Mouse (Mus musculus): Measurements from ENCODE around the gene Smarcc1. TPM values are rescaled to one million over a fixed set of nuclear protein-coding genes. Genes with fewer than 3 reads are reported as not detected.

Gene Smarcc1
- polyA plus RNA-seq, 1 experiment from 2014 or later = 80.7 TPM

GRCm38 (mm10) chr9:110208967-110209366 is 91.5 kb downstream of the Smarcc1 start:
- Histone ChIP-seq H3K9ac (ENCODE audit: low read length) (no peak overlapping the region), H3K4me1 (ENCODE audit: control insufficient read depth in 2 of 2, insufficient read depth in 2 of 2, low read length in 2 of 2) (peaks cover 0 to 13% of the 10 kb centered on the region in 2 experiments; a peak in 2 of 4 replicates), H3K9me3 (ENCODE audit: control insufficient read depth, low read length) (no peaks in the 10 kb centered on the region), H3K27ac (replicated peaks in 1 of 2; ENCODE audit: control insufficient read depth in 1 of 2, insufficient read depth in 1 of 2, low read depth in 2 of 2, low read length in 2 of 2) (0 out of 4 replicates have a peak overlapping the region, but pooled peaks of 1 of the 2 experiments have one; percentile 1), H3K27me3 (ENCODE audit: control insufficient read depth, insufficient read depth, low read length) (no peaks in the 10 kb centered on the region), H3K36me3 (ENCODE audit: control insufficient read depth, insufficient read depth, low read length) (peaks cover 87% of the 10 kb centered on the region), H3K4me2 (ENCODE audit: low read length) (no peak overlapping the region), H3K4me3 (ENCODE audit: control insufficient read depth in 1 of 2, insufficient read depth in 1 of 2, low read depth in 1 of 2, low read length in 2 of 2) (no peak overlapping the region)
- 51% methylated on average over 3 of the region's 3 CpGs for WGBS
- no peak for ATAC-seq (ENCODE audit: insufficient number of reproducible peaks, insufficient read depth, low FRiP score, low read depth)

DNA sequence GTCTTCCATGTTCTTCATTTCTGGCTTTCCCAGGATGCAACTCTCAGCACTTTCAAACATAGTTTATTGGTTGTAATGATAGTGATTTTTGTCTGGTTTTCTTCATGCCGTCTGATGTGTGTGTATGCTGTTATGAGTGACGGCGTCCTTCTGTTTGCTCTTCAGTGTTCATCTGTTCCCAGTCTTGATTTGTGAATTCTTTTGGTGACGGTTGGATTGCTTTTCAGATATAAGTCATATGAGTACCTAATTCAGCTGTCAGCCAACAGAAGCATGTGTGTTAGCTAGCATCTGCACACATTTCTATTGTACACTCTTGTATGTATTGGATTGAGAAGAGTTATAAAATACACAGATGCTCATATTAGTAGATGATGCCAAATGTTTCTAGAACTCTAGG is 106.8 kb downstream of the Smarcc1 start:
- no peak overlapping the region for H3K4me2 ChIP-seq (ENCODE audit: low read length)
- H3K9me3 ChIP-seq (ENCODE audit: control insufficient read depth, low read length) = no peaks in the 10 kb centered on the region
- H3K27ac ChIP-seq (replicated peaks in 1 of 2; ENCODE audit: control insufficient read depth in 1 of 2, insufficient read depth in 1 of 2, low read depth in 2 of 2, low read length in 2 of 2) = no peak overlapping the region
- ATAC-seq (ENCODE audit: insufficient number of reproducible peaks, insufficient read depth, low FRiP score, low read depth) = no peak
- no peaks in the 10 kb centered on the region for H3K4me1 ChIP-seq (ENCODE audit: control insufficient read depth in 2 of 2, insufficient read depth in 2 of 2, low read length in 2 of 2)
- no peaks in the 10 kb centered on the region for H3K27me3 ChIP-seq (ENCODE audit: control insufficient read depth, insufficient read depth, low read length)
- no peak overlapping the region for H3K9ac ChIP-seq (ENCODE audit: low read length)
- peaks cover 84% of the 10 kb centered on the region for H3K36me3 ChIP-seq (ENCODE audit: control insufficient read depth, insufficient read depth, low read length)
- 88% methylated on average over 4 of the region's 4 CpGs for WGBS
- no peak overlapping the region for H3K4me3 ChIP-seq (ENCODE audit: control insufficient read depth in 1 of 2, insufficient read depth in 1 of 2, low read depth in 1 of 2, low read length in 2 of 2)

DNA sequence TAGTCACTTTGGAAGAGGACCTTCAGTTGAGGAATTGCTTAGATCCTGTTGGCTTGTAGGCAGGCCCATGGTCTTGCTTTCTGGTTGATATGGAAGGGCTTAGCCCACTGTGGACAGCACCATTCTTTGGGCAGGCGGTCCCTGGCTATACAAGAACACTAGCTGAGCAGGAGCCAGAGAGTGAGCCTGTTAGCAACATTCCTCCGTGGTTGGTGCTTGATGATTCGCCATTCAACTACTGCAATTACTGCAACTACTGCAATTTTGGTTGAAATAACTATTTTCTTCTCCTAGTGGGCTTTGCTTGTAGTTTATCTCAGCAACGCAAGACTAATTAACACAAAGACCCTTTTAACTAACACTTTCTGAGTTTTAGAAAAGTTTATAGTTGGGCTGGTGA is 108.7 kb downstream of the Smarcc1 start:
- Histone ChIP-seq H3K36me3 (ENCODE audit: control insufficient read depth, insufficient read depth, low read length) (peaks cover 81% of the 10 kb centered on the region), H3K9ac (ENCODE audit: low read length) (no peak overlapping the region), H3K9me3 (ENCODE audit: control insufficient read depth, low read length) (no peaks in the 10 kb centered on the region), H3K4me3 (ENCODE audit: control insufficient read depth in 1 of 2, insufficient read depth in 1 of 2, low read depth in 1 of 2, low read length in 2 of 2) (no peak overlapping the region), H3K4me1 (ENCODE audit: control insufficient read depth in 2 of 2, insufficient read depth in 2 of 2, low read length in 2 of 2) (no peaks in the 10 kb centered on the region), H3K4me2 (ENCODE audit: low read length) (no peak overlapping the region), H3K27ac (replicated peaks in 1 of 2; ENCODE audit: control insufficient read depth in 1 of 2, insufficient read depth in 1 of 2, low read depth in 2 of 2, low read length in 2 of 2) (no peak overlapping the region), H3K27me3 (ENCODE audit: control insufficient read depth, insufficient read depth, low read length) (no peaks in the 10 kb centered on the region)
- 90% methylated on average over 4 of the region's 4 CpGs for WGBS
- no peak for ATAC-seq (ENCODE audit: insufficient number of reproducible peaks, insufficient read depth, low FRiP score, low read depth)

DNA sequence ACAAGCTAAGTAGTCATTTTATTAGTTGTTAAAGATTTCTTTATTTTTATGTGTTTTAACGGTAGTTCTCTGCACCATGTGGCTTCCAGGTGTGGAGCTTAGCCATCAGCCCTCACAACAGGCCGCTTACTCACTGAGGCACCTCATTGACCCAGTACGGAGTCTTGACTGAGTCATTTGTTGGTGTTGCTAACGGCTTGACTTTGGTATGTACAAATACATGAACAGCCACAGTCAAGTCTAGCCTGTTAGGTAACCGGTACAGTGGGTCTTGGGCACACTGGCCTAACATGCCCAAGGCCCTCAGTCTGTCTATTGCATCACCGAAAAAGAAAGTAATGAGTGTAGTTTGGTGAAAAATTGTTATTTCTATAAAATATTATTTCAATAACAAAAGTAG is 111.2 kb downstream of the Smarcc1 start:
- 91% methylated on average over 6 of the region's 6 CpGs for WGBS
- H3K9ac ChIP-seq (ENCODE audit: low read length) = no peak overlapping the region
- H3K4me2 ChIP-seq (ENCODE audit: low read length) = no peak overlapping the region
- no peak overlapping the region for H3K4me3 ChIP-seq (ENCODE audit: control insufficient read depth in 1 of 2, insufficient read depth in 1 of 2, low read depth in 1 of 2, low read length in 2 of 2)
- H3K36me3 ChIP-seq (ENCODE audit: control insufficient read depth, insufficient read depth, low read length) = peaks cover 79% of the 10 kb centered on the region
- H3K9me3 ChIP-seq (ENCODE audit: control insufficient read depth, low read length) = no peaks in the 10 kb centered on the region
- H3K4me1 ChIP-seq (ENCODE audit: control insufficient read depth in 2 of 2, insufficient read depth in 2 of 2, low read length in 2 of 2) = no peaks in the 10 kb centered on the region
- no peak for ATAC-seq (ENCODE audit: insufficient number of reproducible peaks, insufficient read depth, low FRiP score, low read depth)
- H3K27me3 ChIP-seq (ENCODE audit: control insufficient read depth, insufficient read depth, low read length) = no peaks in the 10 kb centered on the region
- no peak overlapping the region for H3K27ac ChIP-seq (replicated peaks in 1 of 2; ENCODE audit: control insufficient read depth in 1 of 2, insufficient read depth in 1 of 2, low read depth in 2 of 2, low read length in 2 of 2)

DNA sequence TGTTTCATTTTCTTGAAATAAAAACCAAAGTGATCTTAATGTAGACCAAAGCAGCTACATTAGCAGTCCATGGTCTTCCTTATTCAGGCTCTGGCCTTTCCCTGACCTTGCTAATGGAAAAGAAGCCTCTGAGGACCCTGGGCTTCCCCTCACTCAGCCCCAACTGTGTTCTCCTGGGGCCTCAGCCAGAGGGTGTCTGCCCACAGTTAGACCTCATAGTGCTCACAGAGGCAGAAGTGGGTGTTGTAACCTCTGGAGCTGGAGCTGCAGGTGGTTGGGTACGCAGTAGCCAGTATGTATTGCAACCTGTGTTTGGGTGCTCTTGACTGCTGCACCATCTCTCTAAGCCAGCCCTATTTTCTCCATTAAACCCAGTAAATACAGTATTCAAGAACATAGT is 111.6 kb downstream of the Smarcc1 start:
- ATAC-seq (ENCODE audit: insufficient number of reproducible peaks, insufficient read depth, low FRiP score, low read depth) = no peak
- Histone ChIP-seq H3K4me1 (ENCODE audit: control insufficient read depth in 2 of 2, insufficient read depth in 2 of 2, low read length in 2 of 2) (no peaks in the 10 kb centered on the region), H3K4me3 (ENCODE audit: control insufficient read depth in 1 of 2, insufficient read depth in 1 of 2, low read depth in 1 of 2, low read length in 2 of 2) (no peak overlapping the region), H3K9me3 (ENCODE audit: control insufficient read depth, low read length) (no peaks in the 10 kb centered on the region), H3K36me3 (ENCODE audit: control insufficient read depth, insufficient read depth, low read length) (peaks cover 78% of the 10 kb centered on the region), H3K9ac (ENCODE audit: low read length) (no peak overlapping the region), H3K27me3 (ENCODE audit: control insufficient read depth, insufficient read depth, low read length) (no peaks in the 10 kb centered on the region), H3K4me2 (ENCODE audit: low read length) (no peak overlapping the region), H3K27ac (replicated peaks in 1 of 2; ENCODE audit: control insufficient read depth in 1 of 2, insufficient read depth in 1 of 2, low read depth in 2 of 2, low read length in 2 of 2) (no peak overlapping the region)
- WGBS = 89% methylated on average over 1 of the region's 1 CpGs

DNA sequence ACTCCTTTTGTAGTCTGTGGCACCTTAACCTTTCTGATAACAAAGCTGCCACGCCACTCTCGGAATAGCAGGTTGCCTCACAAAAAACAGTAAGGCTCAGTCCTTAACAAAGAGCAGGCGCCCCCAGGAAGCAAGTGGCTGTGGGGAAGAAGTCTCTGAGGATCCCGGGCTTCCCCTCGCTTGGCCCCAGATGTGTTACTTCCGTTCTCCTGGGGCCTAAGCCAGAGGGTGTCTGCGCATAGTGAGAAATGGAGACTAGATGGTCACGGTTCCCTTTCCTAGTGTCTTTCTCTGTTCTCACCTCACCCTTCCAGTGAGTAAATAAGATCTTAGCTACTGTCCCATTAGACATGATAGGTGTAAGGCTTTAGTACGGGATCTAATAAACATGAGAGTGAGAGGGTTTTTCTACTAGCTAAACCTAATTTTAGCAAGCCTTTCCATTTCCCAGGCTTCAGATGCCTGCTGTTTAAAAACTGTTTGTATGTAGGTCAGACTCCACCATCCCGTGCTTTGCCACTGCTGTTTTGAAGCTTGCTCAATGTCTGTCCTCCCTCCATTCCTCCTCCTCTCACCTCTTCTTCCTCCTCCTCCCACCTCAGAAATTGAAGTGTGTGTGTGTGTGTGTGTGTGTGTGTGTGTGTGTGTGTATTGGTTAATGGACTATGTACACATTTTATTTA is 112.2 kb downstream of the Smarcc1 start:
- no peak for ATAC-seq (ENCODE audit: insufficient number of reproducible peaks, insufficient read depth, low FRiP score, low read depth)
- Histone ChIP-seq H3K9me3 (ENCODE audit: control insufficient read depth, low read length) (no peaks in the 10 kb centered on the region), H3K27me3 (ENCODE audit: control insufficient read depth, insufficient read depth, low read length) (no peaks in the 10 kb centered on the region), H3K36me3 (ENCODE audit: control insufficient read depth, insufficient read depth, low read length) (peaks cover 79% of the 10 kb centered on the region), H3K4me2 (ENCODE audit: low read length) (no peak overlapping the region), H3K27ac (replicated peaks in 1 of 2; ENCODE audit: control insufficient read depth in 1 of 2, insufficient read depth in 1 of 2, low read depth in 2 of 2, low read length in 2 of 2) (no peak overlapping the region), H3K4me1 (ENCODE audit: control insufficient read depth in 2 of 2, insufficient read depth in 2 of 2, low read length in 2 of 2) (no peaks in the 10 kb centered on the region), H3K9ac (ENCODE audit: low read length) (no peak overlapping the region), H3K4me3 (ENCODE audit: control insufficient read depth in 1 of 2, insufficient read depth in 1 of 2, low read depth in 1 of 2, low read length in 2 of 2) (no peak overlapping the region)
- 71% methylated on average over 10 of the region's 10 CpGs for WGBS

DNA sequence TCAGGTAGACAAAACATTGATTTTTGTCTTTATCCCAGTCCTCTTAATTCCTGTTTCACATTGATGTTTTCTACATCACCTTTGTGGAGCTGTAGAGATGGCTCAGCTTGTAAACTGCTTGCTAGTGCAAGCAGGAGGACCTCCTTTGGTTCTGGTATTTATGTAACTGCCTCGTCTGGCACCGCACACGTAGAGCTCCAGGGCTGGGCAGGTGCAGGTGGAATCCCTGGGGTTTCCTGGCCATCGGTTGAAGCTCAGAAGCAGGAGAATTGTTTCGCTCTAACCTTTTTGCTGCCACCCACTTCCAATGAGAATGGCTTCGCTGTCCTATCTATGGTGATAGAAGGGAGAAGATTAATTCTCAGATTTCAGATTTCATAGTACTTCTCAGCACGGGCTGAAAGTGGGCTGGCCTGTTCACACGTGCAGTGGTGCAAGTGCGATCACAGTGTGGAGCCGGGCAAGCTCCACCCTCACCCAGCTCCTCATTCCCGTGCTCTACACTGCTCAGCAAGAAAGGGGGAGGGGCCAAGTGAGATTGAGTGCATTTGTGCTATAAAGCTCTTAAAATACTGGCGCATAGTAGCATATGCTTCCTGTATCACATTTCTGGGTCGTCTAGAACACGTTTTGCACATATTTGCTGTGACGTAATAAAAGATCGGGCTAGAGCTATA is 113.0 kb downstream of the Smarcc1 start:
- Histone ChIP-seq H3K9ac (ENCODE audit: low read length) (no peak overlapping the region), H3K9me3 (ENCODE audit: control insufficient read depth, low read length) (no peaks in the 10 kb centered on the region), H3K27ac (replicated peaks in 1 of 2; ENCODE audit: control insufficient read depth in 1 of 2, insufficient read depth in 1 of 2, low read depth in 2 of 2, low read length in 2 of 2) (no peak overlapping the region), H3K36me3 (ENCODE audit: control insufficient read depth, insufficient read depth, low read length) (peaks cover 84% of the 10 kb centered on the region), H3K4me1 (ENCODE audit: control insufficient read depth in 2 of 2, insufficient read depth in 2 of 2, low read length in 2 of 2) (no peaks in the 10 kb centered on the region), H3K4me2 (ENCODE audit: low read length) (no peak overlapping the region), H3K27me3 (ENCODE audit: control insufficient read depth, insufficient read depth, low read length) (no peaks in the 10 kb centered on the region), H3K4me3 (ENCODE audit: control insufficient read depth in 1 of 2, insufficient read depth in 1 of 2, low read depth in 1 of 2, low read length in 2 of 2) (no peak overlapping the region)
- 86% methylated on average over 16 of the region's 16 CpGs for WGBS
- no peak for ATAC-seq (ENCODE audit: insufficient number of reproducible peaks, insufficient read depth, low FRiP score, low read depth)

Data from heart, embryonic 14.5 days (tissue).